Mouse (Mus musculus): ENCODE results near the gene Wfikkn1. TPM values are rescaled to one million over a fixed set of nuclear protein-coding genes. Genes with fewer than 3 reads are reported as not detected.
A peak's percentile ranks its signal among the peaks of the same experiment; 100 is the strongest.

Wfikkn1 gene
- polyA plus RNA-seq, 1 experiment from 2014 or later: 0.23 TPM

DNA sequence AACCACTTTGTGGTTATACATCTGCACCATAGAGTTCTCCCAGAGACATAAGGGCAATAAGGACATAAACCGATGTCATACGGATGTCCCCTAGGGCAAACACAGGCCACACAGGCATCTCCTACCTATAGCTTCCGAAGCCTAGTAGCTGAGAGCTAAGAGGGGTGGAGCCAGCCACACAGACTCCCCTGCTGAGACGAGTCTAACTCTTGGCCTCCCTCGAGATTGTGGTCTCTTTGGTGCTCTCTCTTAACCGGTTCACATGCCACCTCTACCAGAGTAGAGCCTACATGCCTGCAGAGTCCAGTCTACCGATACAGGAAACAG, 13.2 kb downstream of the Wfikkn1 start:
- Histone ChIP-seq H3K27me3 (replicated peaks) (no peaks in the 10 kb centered on the region), H3K9ac (peak overlapping the region; percentile 93), H3K4me2 (peak overlapping the region; percentile 77), H3K4me1 (peaks cover 31% of the 10 kb centered on the region), H3K9me3 (no peaks in the 10 kb centered on the region), H3K36me3 (peaks cover 28% of the 10 kb centered on the region), H3K27ac (replicated peaks) (peak overlapping the region; percentile 93), H3K4me3 (peak overlapping the region; percentile 76)
- WGBS: 12% methylated on average over 7 of the region's 7 CpGs
- no peak for ATAC-seq (ENCODE audit: extremely low read depth, insufficient number of reproducible peaks, low FRiP score, low TSS enrichment)

DNA sequence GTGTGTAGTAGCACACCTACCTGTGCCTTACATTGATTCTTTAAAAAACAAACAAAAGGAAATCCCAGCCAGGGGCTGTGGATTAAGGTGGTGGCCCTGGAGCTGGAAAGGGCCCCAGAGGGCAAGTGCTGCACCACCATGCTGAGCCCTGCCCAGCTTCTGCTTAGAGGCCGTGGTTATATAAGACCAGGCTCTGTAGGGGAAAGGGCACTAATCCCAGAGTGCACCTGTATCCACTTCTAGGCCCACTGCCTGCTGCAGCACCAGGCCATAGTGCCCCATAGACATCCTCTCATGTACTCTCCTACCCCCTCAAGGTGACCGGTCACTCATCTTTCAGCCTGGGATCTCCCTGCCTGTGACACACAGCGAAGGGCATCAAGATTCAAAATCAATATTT, 14.5 kb downstream of the Wfikkn1 start:
- H3K9me3 ChIP-seq: no peaks in the 10 kb centered on the region
- peaks cover 28% of the 10 kb centered on the region for H3K36me3 ChIP-seq
- no peak for ATAC-seq (ENCODE audit: extremely low read depth, insufficient number of reproducible peaks, low FRiP score, low TSS enrichment)
- H3K27ac ChIP-seq (replicated peaks): no peak overlapping the region
- H3K4me1 ChIP-seq: peaks cover 39% of the 10 kb centered on the region
- 95% methylated on average over 3 of the region's 3 CpGs for WGBS
- no peaks in the 10 kb centered on the region for H3K27me3 ChIP-seq (replicated peaks)
- peak overlapping the region; percentile 76 for H3K4me3 ChIP-seq
- H3K4me2 ChIP-seq: peak overlapping the region; percentile 77
- H3K9ac ChIP-seq: peak overlapping the region; percentile 93; the same call in 1 of the 2 replicates

DNA sequence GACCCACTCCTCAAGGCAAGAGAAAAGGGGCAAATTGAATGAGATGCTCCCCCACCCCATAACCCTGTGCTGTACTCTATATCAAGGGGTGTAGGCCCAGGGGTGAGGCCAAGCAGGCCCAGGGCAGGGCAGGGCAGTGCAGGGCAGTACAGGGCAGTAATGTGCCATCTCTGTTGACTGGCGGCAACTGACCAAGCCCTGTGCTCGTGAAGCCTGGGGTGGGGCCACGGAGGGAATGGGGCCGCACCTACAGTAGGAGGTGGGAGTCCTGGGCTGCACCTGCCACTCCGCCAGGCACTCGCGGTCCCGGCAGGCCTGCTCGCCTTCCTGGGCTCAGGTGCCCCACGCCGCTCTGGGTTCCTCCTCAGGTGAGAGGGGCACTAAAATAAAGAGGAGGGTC, 15.4 kb downstream of the Wfikkn1 start:
- no peak overlapping the region for H3K27ac ChIP-seq (replicated peaks)
- peaks cover 28% of the 10 kb centered on the region for H3K36me3 ChIP-seq
- peaks cover 47% of the 10 kb centered on the region for H3K4me1 ChIP-seq
- WGBS: 87% methylated on average over 11 of the region's 11 CpGs
- no peak for ATAC-seq (ENCODE audit: extremely low read depth, insufficient number of reproducible peaks, low FRiP score, low TSS enrichment)
- no peak overlapping the region for H3K4me2 ChIP-seq
- H3K9ac ChIP-seq: 0 out of 2 replicates have a peak overlapping the region, but pooled peaks have one; percentile 1
- H3K27me3 ChIP-seq (replicated peaks): no peaks in the 10 kb centered on the region
- H3K9me3 ChIP-seq: no peaks in the 10 kb centered on the region
- H3K4me3 ChIP-seq: no peak overlapping the region

DNA sequence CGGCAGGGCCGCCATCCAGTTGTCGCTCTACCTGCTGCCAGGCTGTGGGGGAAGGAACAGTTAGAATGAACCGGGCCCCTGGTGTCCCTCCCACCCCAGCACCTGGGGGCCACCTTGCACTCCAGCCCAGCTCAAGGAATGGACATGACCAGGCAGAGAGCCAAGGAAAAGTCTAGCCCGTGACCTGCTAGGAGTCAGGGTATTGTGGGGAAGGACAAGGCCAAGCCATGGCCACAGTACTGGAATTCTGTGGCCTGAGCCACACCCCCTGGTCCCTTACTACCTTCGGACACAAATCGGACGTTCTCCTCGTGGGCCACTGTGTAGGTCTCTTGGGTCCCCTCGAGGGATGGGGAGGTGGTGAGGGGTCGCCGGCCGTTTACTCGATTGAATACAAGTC, 16.3 kb downstream of the Wfikkn1 start:
- Histone ChIP-seq H3K9me3 (no peaks in the 10 kb centered on the region), H3K36me3 (peaks cover 28% of the 10 kb centered on the region), H3K9ac (no peak overlapping the region), H3K27me3 (replicated peaks) (no peaks in the 10 kb centered on the region), H3K4me2 (no peak overlapping the region), H3K4me1 (peaks cover 47% of the 10 kb centered on the region), H3K4me3 (no peak overlapping the region), H3K27ac (replicated peaks) (no peak overlapping the region)
- 89% methylated on average over 14 of the region's 14 CpGs for WGBS
- ATAC-seq (ENCODE audit: extremely low read depth, insufficient number of reproducible peaks, low FRiP score, low TSS enrichment): no peak

DNA sequence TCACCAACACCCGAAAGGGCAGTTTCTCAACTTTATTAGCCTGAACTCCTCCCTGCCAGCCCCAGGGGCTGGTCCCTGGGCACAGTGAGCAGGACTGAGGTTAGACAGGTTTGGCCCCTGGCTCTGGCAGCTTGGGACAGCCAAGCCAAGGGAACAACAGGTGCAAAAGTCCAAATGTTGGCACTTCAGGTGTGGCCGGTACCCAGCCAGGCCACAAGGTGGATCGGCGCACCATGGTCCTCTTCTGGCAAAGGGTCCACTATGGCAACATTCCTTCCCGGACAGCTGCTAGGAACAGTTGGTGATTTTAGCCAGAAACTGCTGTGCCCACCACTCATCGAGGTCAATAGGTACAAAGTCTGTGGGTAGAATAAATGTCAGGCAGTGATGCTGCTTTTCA, 17.0 kb downstream of the Wfikkn1 start:
- WGBS: 89% methylated on average over 6 of the region's 6 CpGs
- no peak for ATAC-seq (ENCODE audit: extremely low read depth, insufficient number of reproducible peaks, low FRiP score, low TSS enrichment)
- Histone ChIP-seq H3K9ac (no peak overlapping the region), H3K9me3 (no peaks in the 10 kb centered on the region), H3K4me3 (no peak overlapping the region), H3K4me2 (no peak overlapping the region), H3K27me3 (replicated peaks) (no peaks in the 10 kb centered on the region), H3K27ac (replicated peaks) (no peak overlapping the region), H3K36me3 (peaks cover 28% of the 10 kb centered on the region), H3K4me1 (peaks cover 42% of the 10 kb centered on the region)

DNA sequence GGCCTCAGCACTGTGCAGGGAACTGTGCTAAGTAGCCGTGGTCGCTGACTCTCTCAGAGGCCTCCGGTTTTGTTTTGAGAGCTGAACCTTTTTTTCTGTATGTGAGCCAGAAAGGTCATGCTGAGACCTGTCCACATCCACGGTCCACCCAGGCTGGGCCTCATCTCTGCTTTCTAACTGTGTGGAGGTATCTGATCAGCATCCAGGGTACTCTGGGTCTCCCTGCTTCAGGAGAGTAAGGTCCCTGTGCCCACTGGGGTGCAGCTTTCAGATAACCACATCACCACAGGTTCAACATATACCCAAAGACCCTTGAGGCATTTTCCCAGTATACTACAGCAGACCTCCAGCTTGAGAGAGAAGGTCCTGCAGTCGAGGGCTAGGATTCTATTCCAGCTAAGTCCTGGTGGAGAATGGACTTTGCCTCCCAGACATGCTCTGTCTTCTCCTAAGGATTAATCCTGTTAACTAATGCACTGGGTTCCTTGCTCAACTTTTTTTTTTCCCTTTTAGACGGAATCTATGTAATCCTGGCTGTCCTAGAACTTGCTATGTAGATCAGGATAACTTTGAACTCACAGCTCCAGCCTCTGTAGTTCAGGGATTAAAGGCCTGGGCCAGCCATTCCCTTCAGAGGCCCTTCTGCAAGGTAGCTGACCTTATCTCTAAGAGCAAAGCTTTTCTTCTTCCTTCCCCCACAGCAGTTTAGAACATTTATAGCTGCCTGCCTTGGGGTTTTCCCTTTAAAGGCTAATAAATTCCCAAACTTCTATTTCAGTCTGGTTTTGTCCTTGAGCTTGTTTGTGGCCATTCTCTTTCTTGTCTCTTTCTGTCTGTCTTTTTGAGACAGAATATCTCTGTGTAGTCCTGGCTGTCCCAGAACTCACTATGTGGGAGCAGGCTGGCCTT, 18.7 kb downstream of the Wfikkn1 start:
- no peaks in the 10 kb centered on the region for H3K9me3 ChIP-seq
- peak overlapping the region; percentile 75 for H3K27ac ChIP-seq (replicated peaks)
- H3K4me1 ChIP-seq: peaks cover 29% of the 10 kb centered on the region
- 10% methylated on average over 6 of the region's 6 CpGs for whole genome bisulfite sequencing
- peak overlapping the region; percentile 94 for H3K4me2 ChIP-seq
- peak overlapping the region; percentile 74 for H3K4me3 ChIP-seq
- peak overlapping the region; percentile 89 for H3K9ac ChIP-seq
- no peak for ATAC-seq (ENCODE audit: extremely low read depth, insufficient number of reproducible peaks, low FRiP score, low TSS enrichment)
- no peaks in the 10 kb centered on the region for H3K27me3 ChIP-seq (replicated peaks)
- peaks cover 31% of the 10 kb centered on the region for H3K36me3 ChIP-seq

DNA sequence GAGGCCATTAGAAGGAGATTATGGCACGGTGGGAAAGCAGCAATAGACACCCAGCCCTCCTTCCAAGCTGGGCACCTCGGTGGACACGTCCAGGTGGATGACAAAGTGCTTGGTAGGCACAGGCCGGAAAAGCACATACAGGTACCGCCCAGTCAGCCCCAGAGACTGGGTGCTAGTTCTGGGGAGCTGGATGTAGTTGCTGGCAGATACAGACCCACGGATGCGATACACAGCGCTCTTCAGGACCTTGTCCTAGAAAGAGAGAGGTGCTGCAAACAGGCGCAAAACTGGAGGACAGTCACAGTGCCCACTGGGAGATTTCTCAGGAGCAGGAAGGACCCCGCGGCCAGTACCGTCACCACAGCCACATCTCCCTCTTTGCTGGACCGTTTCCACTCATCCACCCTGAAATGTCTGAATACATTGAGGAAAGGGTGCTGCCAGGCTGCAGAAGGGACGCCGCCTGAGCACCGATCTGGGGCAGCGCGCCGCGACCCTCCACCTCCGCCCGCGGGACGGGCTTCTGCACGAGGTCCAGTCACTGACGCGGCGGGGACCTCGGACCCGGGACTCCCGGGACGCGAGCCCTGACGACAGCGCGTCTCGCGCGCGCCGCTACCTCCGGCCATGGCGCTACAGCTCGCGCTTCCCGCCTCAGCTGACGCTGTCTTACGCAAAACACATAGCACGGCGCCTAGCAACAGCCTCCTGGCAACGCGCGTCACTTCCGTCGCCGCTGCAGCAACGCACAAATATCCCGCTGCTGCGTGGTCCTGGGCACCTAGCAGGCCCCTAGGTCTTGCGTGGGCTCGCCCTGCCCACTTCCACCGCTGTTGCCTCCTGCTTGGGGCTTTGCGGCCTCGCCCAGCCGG, 19.6 kb downstream of the Wfikkn1 start, which contains the start of gene Wdr90:
Wdr90 (minus strand) TSS at position 670 of the 872 bp plus-strand sequence.
- Histone ChIP-seq H3K9ac (peak within 1 kb of the TSS; percentile 89), H3K27ac (replicated peaks) (peak within 1 kb of the TSS; percentile 75), H3K4me3 (peak within 1 kb of the TSS; percentile 74), H3K27me3 (replicated peaks) (no peaks in the 10 kb centered on the region), H3K9me3 (no peaks in the 10 kb centered on the region), H3K36me3 (peaks cover 33% of the 10 kb centered on the region), H3K4me1 (peaks cover 20% of the 10 kb centered on the region), H3K4me2 (peak within 1 kb of the TSS; percentile 94)
- WGBS: 3% methylated on average over 65 of the region's 65 CpGs
- peak; percentile 75 for ATAC-seq (ENCODE audit: extremely low read depth, insufficient number of reproducible peaks, low FRiP score, low TSS enrichment)

DNA sequence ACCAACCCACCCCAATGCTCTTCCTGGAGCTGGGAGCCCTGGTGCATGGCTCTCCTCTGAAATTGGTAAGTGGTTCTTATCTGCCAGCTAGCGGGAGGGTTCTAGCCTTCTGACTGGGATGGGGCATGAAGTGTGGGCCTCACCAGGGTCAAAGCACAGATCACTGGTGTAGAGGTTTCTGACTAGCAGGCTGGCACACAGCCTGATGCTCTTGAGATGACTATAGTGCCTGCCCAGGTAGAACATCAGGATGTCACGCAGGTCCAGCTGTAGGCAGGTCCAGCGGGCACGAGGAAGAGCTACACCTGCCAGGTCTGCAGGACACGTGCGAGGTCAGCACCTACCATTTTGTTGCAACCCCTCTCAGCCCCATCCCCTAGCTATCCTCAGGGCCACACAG, 20.4 kb downstream of the Wfikkn1 start:
- peak overlapping the region; percentile 89 for H3K9ac ChIP-seq

DNA sequence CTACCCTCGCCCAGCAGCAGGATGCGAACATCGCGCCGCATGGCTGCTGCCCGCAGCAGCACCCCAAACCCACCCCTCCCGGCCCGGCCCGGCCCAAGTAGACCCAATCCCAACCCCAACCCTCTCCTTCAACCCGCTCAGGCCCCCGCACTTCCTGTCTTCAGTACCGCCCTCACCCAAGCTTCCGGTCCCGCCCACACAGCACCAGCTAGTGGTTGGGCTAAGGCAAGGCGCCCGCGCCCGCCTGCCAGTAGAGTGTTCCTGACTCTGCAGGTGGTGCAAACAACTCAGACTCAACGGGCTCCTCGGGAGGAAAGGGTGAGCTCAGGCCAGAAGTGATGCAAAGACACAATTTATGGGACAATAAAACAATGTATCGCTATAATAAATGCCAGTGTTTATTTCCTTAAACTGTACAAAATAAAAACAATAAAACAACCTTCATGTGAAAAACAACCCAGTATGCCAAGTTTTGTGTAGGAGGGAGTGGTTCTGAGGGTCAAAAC, 36.2 kb downstream of the Wfikkn1 start, which contains the start of gene Rhot2:
Rhot2 (minus strand) TSS at position 456 of the 506 bp plus-strand sequence.
- Histone ChIP-seq H3K9me3 (no peaks in the 10 kb centered on the region), H3K36me3 (peaks cover 72% of the 10 kb centered on the region), H3K4me3 (peak within 1 kb of the TSS; percentile 84), H3K9ac (peak within 1 kb of the TSS; percentile 95), H3K27me3 (replicated peaks) (no peaks in the 10 kb centered on the region), H3K27ac (replicated peaks) (peak within 1 kb of the TSS; percentile 88), H3K4me2 (peak within 1 kb of the TSS; percentile 88), H3K4me1 (peaks cover 20% of the 10 kb centered on the region)
- peak; percentile 86; the same call in 1 of the 2 replicates for ATAC-seq (ENCODE audit: extremely low read depth, insufficient number of reproducible peaks, low FRiP score, low TSS enrichment)
- WGBS: 1% methylated on average over 21 of the region's 21 CpGs

More for the DNA sequence above, 20.4 kb downstream of the Wfikkn1 start:
- Histone ChIP-seq H3K4me1 (peaks cover 16% of the 10 kb centered on the region), H3K27ac (replicated peaks) (no peak overlapping the region), H3K36me3 (peaks cover 37% of the 10 kb centered on the region), H3K4me2 (peak overlapping the region; percentile 94), H3K27me3 (replicated peaks) (no peaks in the 10 kb centered on the region), H3K9me3 (no peaks in the 10 kb centered on the region), H3K4me3 (peak overlapping the region; percentile 74; the same call in 1 of the 2 replicates)
- 80% methylated on average over 6 of the region's 6 CpGs for WGBS
- ATAC-seq (ENCODE audit: extremely low read depth, insufficient number of reproducible peaks, low FRiP score, low TSS enrichment): no peak

DNA sequence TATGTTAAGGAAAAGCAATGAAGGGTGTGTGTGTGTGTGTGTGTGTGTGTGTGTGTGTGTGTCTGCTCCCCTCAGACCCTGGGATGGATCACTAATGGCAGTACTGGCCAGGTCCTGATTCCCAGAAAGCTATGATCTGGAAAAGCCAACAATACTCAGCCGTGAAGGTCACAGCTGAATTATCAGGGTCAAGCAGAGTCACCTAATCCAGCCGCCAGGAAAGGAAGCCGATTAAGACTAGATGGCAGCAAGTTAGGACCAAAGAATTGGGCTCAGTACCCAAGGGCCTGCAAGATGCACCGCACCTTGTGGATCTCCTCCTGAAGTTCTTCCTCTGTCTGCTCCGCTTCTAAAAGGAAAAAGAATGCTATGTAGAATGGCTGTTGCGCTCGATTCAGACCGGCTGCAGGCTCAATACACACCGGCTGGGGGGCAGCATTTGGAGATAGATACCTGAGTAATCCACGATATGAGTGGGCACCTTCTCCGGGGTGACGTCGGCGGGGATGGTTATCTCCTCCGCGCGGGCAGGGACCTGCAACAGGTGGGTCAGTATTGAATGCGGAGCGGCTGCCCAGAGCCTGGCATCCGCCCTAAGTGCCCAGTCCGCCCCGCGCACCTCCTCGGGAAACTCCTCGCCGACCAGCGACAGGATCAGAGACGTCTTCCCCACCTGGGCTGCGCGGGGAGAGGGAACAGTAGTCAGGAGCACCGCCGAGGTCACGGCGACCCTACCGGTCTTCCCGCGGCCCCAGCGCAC, 36.8 kb downstream of the Wfikkn1 start:
- Histone ChIP-seq H3K4me2 (peak overlapping the region; percentile 88), H3K27me3 (replicated peaks) (no peaks in the 10 kb centered on the region), H3K27ac (replicated peaks) (peak overlapping the region; percentile 88), H3K9me3 (no peaks in the 10 kb centered on the region), H3K36me3 (peaks cover 72% of the 10 kb centered on the region), H3K4me1 (peaks cover 22% of the 10 kb centered on the region), H3K4me3 (peak overlapping the region; percentile 84), H3K9ac (peak overlapping the region; percentile 95)
- 1% methylated on average over 32 of the region's 38 CpGs for whole genome bisulfite sequencing
- ATAC-seq (ENCODE audit: extremely low read depth, insufficient number of reproducible peaks, low FRiP score, low TSS enrichment): peak; percentile 23; the same call in 1 of the 2 replicates

Measured in heart, embryonic 13.5 days (tissue).